15 mouse cellular contexts compared by ENCODE assay signal in the genomic region with DNA sequence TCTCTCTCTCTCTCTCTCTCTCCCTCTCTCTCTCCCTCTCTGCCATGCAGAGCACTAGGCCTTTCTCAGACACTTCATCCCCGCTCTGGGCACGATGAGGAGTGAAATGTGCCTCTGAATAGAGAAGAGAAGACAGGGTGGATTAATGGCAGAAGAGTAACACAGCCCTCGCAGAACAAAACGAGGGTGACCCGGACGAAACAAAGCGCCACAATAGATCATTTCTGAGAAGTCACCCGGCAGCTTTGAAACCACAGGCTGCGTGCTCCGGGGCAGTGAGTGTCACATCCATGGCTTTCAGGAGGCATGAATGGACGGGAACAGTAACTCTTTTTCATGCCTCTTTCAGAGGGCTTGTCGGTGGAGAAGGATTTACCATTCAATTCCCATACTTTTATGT.
DNase-seq lines count a peak whose midpoint lies in the region; ATAC-seq and TF ChIP-seq lines count a peak whose summit lies in the region.
"Had no signal": no experiment of that assay in that cellular context is flagged by ENCODE, and none has a peak within 500 bp of the region (broad histone marks: within the 10 kb centered on the region; RNA-seq: fewer than 3 reads in every experiment).

No protein-coding gene starts in this region.

- no peaks in the 10 kb centered on the region for H3K9me3 ChIP-seq in lung, embryonic 14.5 days (ENCODE audit: low read depth, low read length)
- H3K9me3 ChIP-seq in forebrain, embryonic 14.5 days (replicated peaks; ENCODE audit: control insufficient read depth, low read length) = no peaks in the 10 kb centered on the region
- H3K9me3 ChIP-seq in midbrain, embryonic 12.5 days = no peaks in the 10 kb centered on the region
- H3K9me3 ChIP-seq: embryonic facial prominence, embryonic 13.5 days; heart, embryonic 15.5 days had no signal

- peaks cover 9% of the 10 kb centered on the region for H3K4me1 ChIP-seq in lung, embryonic 14.5 days (ENCODE audit: insufficient read depth)
- peaks cover 11% of the 10 kb centered on the region for H3K4me1 ChIP-seq in forebrain, embryonic 14.5 days (ENCODE audit: control insufficient read depth, insufficient read depth, low read length)
- H3K4me1 ChIP-seq in midbrain, embryonic 12.5 days = peaks cover 37% of the 10 kb centered on the region

- H3K27ac ChIP-seq in lung, embryonic 14.5 days (ENCODE audit: low read depth) = no peak overlapping the region
- H3K27ac ChIP-seq in forebrain, embryonic 14.5 days (ENCODE audit: low read depth, low read length) = no peak overlapping the region
- H3K27ac ChIP-seq in midbrain, embryonic 12.5 days (replicated peaks) = peak overlapping the region; percentile 70
- no peak overlapping the region for H3K27ac ChIP-seq in left cerebral cortex, adult 2 months
- H3K27ac ChIP-seq: heart, embryonic 15.5 days had no signal

- H3K9ac ChIP-seq in lung, embryonic 14.5 days = no peak overlapping the region
- H3K9ac ChIP-seq in forebrain, embryonic 14.5 days (ENCODE audit: low read length) = no peak overlapping the region
- no peak overlapping the region for H3K9ac ChIP-seq in midbrain, embryonic 12.5 days (replicated peaks)
- H3K9ac ChIP-seq: embryonic facial prominence, embryonic 13.5 days; heart, embryonic 15.5 days had no signal

- H3K36me3 ChIP-seq in lung, embryonic 14.5 days (ENCODE audit: insufficient read depth) = no peaks in the 10 kb centered on the region
- no peaks in the 10 kb centered on the region for H3K36me3 ChIP-seq in forebrain, embryonic 14.5 days (ENCODE audit: control insufficient read depth, insufficient read depth, low read length)
- 0 out of 2 replicates have a peak, but pooled peaks cover 6% of the 10 kb centered on the region for H3K36me3 ChIP-seq in midbrain, embryonic 12.5 days
- H3K36me3 ChIP-seq: embryonic facial prominence, embryonic 13.5 days; heart, embryonic 15.5 days had no signal

- ATAC-seq in lung, embryonic 14.5 days (ENCODE audit: insufficient read depth) = no peak
- ATAC-seq in forebrain, embryonic 14.5 days = no peak
- ATAC-seq in midbrain, embryonic 12.5 days (ENCODE audit: low FRiP score, low read depth) = peak; percentile 67
- no peak for ATAC-seq in CD4-positive, CD25-positive, alpha-beta regulatory T cell, adult 4 months
- ATAC-seq: inflammation-experienced regulatory T-cells, adult 6 months had no signal

- no peak overlapping the region for H3K4me3 ChIP-seq in lung, embryonic 14.5 days (ENCODE audit: low read depth, low read length)
- no peak overlapping the region for H3K4me3 ChIP-seq in forebrain, embryonic 14.5 days (ENCODE audit: low read depth, low read length)
- no peak overlapping the region for H3K4me3 ChIP-seq in midbrain, embryonic 12.5 days
- no peak overlapping the region for H3K4me3 ChIP-seq in left cerebral cortex, adult 2 months
- H3K4me3 ChIP-seq: embryonic facial prominence, embryonic 13.5 days; heart, embryonic 15.5 days had no signal

- intact Hi-C loops in left cerebral cortex, adult 2 months (cut with DNase I) = no loop called here

- no peak overlapping the region for H3K4me2 ChIP-seq in lung, embryonic 14.5 days
- no peak overlapping the region for H3K4me2 ChIP-seq in forebrain, embryonic 14.5 days (ENCODE audit: low read length)
- peak overlapping the region; percentile 9; the same call in 1 of the 2 replicates for H3K4me2 ChIP-seq in midbrain, embryonic 12.5 days (replicated peaks)
- H3K4me2 ChIP-seq: liver, embryonic 11.5 days had no signal

- TF ChIP-seq CTCF in lung, embryonic 14.5 days (IDR thresholded peaks at IDR 0.05; ENCODE audit: low read depth) = no peak
- no peak for TF ChIP-seq CTCF in left cerebral cortex, adult 2 months (IDR thresholded peaks at IDR 0.05)

- H3K27me3 ChIP-seq in lung, embryonic 14.5 days (ENCODE audit: insufficient read depth, low read length) = no peaks in the 10 kb centered on the region
- no peaks in the 10 kb centered on the region for H3K27me3 ChIP-seq in forebrain, embryonic 14.5 days (replicated peaks; ENCODE audit: control insufficient read depth, insufficient read depth, low read length)
- no peaks in the 10 kb centered on the region for H3K27me3 ChIP-seq in midbrain, embryonic 12.5 days

- WGBS in lung, embryonic 14.5 days = 33% methylated on average over 12 of the region's 12 CpGs
- WGBS in forebrain, embryonic 14.5 days = 10% methylated on average over 12 of the region's 12 CpGs
- WGBS in midbrain, embryonic 12.5 days = 12% methylated on average over 12 of the region's 12 CpGs

- peak; percentile 17 for DNase-seq in lung, embryonic 14.5 days
- DNase-seq in lung, postnatal 4 days = no peak
- peak; percentile 43 for DNase-seq in forebrain, embryonic 14.5 days (ENCODE audit: low spot score)
- DNase-seq in yolk sac, embryonic 10.5 days (ENCODE audit: low spot score) = peak; percentile 4
- DNase-seq in left cerebral cortex, adult 2 months (ENCODE audit: extremely low spot score in 1 of 2, low spot score in 2 of 2) = no peak
- DNase-seq in cerebellum, postnatal 36 days = no peak
- DNase-seq: cerebellum, adult 2 months; lung, postnatal 14 days; right cerebral cortex, adult 18-20 months had no signal

Comparison
In these comparisons a context has a peak if more than half of its experiments do, and no peak if none do; other contexts are left out.
1. DNase-seq: peak in lung, embryonic 14.5 days (single experiment), forebrain, embryonic 14.5 days (single experiment) and yolk sac, embryonic 10.5 days (single experiment); none in lung, postnatal 4 days (0 of 2), left cerebral cortex, adult 2 months (0 of 2) and cerebellum, postnatal 36 days (0 of 2).